Mouse (Mus musculus) limb, embryonic 10.5 days (tissue): Measurements from ENCODE around the gene Numbl. TPM values are rescaled to one million over a fixed set of nuclear protein-coding genes. Genes with fewer than 3 reads are reported as not detected.

Experiments used
- polyA plus RNA-seq: library from polyadenylated mRNA; unstranded; fragments of >200 nt; fragmentation: Nextera tagmentation; extraction: Ambion mirVana; gene quantifications from 2 replicates; pipeline ENCODE4 v1.2.1, GENCODE M21; 2016

Numbl gene
- polyA plus RNA-seq, 1 experiment from 2014 or later: 10.4 TPM

Other genes with a start within 250 kb of the Numbl start
- gene Cyp2a12, start 229.4 kb upstream of the Numbl start, polyA plus RNA-seq: not detected in 2 replicates
- gene Cyp2f2, start 138.5 kb upstream of the Numbl start, polyA plus RNA-seq: not detected in 2 replicates
- gene Cyp2t4, start 104.7 kb upstream of the Numbl start, polyA plus RNA-seq: 0.11 and 0.19 TPM in 2 replicates
- 95.2 and 97.8 TPM in 2 replicates for gene Egln2, start 91.6 kb upstream of the Numbl start, polyA plus RNA-seq
- 59.8 and 67.0 TPM in 2 replicates for gene Rab4b, start 79.5 kb upstream of the Numbl start, polyA plus RNA-seq
- 0.81 TPM in 1 of 2 replicates, not detected in the other for gene Gm21983, start 77.3 kb upstream of the Numbl start, polyA plus RNA-seq
- 1.1 and 5.0 TPM in 2 replicates for gene Mia, start 77.3 kb upstream of the Numbl start, polyA plus RNA-seq
- 3.6 and 4.5 TPM in 2 replicates for gene BC024978, start 62.7 kb upstream of the Numbl start, polyA plus RNA-seq
- gene Snrpa, start 62.2 kb upstream of the Numbl start, polyA plus RNA-seq: 415 and 452 TPM in 2 replicates
- 7.2 and 7.9 TPM in 2 replicates for gene Itpkc, start 29.8 kb upstream of the Numbl start, polyA plus RNA-seq
- gene Coq8b, start 25.4 kb upstream of the Numbl start, polyA plus RNA-seq: 16.3 and 16.4 TPM in 2 replicates
- 6.7 and 10.6 TPM in 2 replicates for gene Ltbp4, start 79.3 kb downstream of the Numbl start, polyA plus RNA-seq
- gene Shkbp1, start 97.6 kb downstream of the Numbl start, polyA plus RNA-seq: 46.1 and 61.2 TPM in 2 replicates
- gene Gm20479, start 99.0 kb downstream of the Numbl start, polyA plus RNA-seq: not detected in 2 replicates
- gene Sptbn4, start 189.3 kb downstream of the Numbl start, polyA plus RNA-seq: 0.15 and 0.19 TPM in 2 replicates
- gene Blvrb, start 189.5 kb downstream of the Numbl start, polyA plus RNA-seq: 33.3 and 34.9 TPM in 2 replicates
- gene Sertad3, start 215.3 kb downstream of the Numbl start, polyA plus RNA-seq: 20.1 and 29.7 TPM in 2 replicates
- 25.0 and 29.8 TPM in 2 replicates for gene Sertad1, start 228.5 kb downstream of the Numbl start, polyA plus RNA-seq
- gene Prx, start 240.9 kb downstream of the Numbl start, polyA plus RNA-seq: 3.5 and 4.3 TPM in 2 replicates